Mouse (Mus musculus) spleen, adult 2 months (tissue): ENCODE data around the gene Myh9.

ENCODE experiments used
- CTCF ChIP-seq: fragments of 200-500 bp; IDR thresholded peaks from 2 replicates; pipeline ENCODE4 v1.5.1; 2011; ENCODE audit warnings: mild to moderate bottlenecking, inconsistent platforms; ENCODE audit not compliant: insufficient read depth, insufficient read length, insufficient replicate concordance; ENCODE audit errors: extremely low read depth
- POLR2A ChIP-seq: fragments of 200-500 bp; IDR thresholded peaks from 2 replicates; pipeline ENCODE4 v1.6.1; 2011; ENCODE audit warnings: low read depth, low read length, inconsistent platforms

DNA sequence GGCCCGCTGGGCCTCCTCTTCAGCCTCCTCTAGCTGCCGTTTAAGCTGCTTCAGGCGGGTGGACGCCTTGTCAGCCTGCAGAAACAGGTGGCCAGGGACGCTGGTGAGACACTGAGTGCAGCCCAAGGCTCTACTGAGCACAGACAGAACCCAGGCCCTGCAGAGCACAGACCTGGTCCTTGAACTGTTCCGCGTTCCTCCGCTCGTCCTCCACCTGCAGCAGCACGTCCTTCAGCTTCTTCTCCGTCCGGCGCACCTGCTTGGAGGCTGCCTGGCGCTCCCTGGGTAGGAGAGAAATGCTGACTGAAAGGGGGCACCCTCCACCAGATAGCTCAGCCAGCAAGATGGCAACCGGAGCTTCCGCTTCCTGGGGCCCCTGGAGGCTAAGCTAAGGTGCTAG lies 78.9 kb downstream of the Myh9 start:
- no peak for TF ChIP-seq CTCF
- no peak for TF ChIP-seq POLR2A
